Mouse (Mus musculus) cortical plate, adult 2 months (tissue): ENCODE data around the gene Asic2. TPM values are rescaled to one million over a fixed set of nuclear protein-coding genes. Genes with fewer than 3 reads are reported as not detected.

ENCODE experiments used
- H3K27ac ChIP-seq: fragments of 200-500 bp; 2 replicates; pipeline ENCODE4 v1.5.1; 2012; ENCODE audit warnings: low read length, control low read depth, inconsistent platforms; ENCODE audit not compliant: insufficient read depth
- H3K4me1 ChIP-seq: fragments of 200-500 bp; 2 replicates; pipeline ENCODE4 v1.6.1; 2011; ENCODE audit warnings: low read length; ENCODE audit not compliant: control insufficient read depth, insufficient read depth
- H3K4me3 ChIP-seq: fragments of 200-500 bp; 2 replicates; pipeline ENCODE4 v1.5.1; 2011; ENCODE audit warnings: mild to moderate bottlenecking, low read length, control low read depth; ENCODE audit not compliant: insufficient read depth
- CTCF ChIP-seq: fragments of 200-500 bp; IDR thresholded peaks from 2 replicates; pipeline ENCODE4 v1.5.1; 2011; ENCODE audit warnings: mild to moderate bottlenecking, control low read depth, low read length; ENCODE audit not compliant: insufficient read depth; ENCODE audit errors: extremely low read depth
- POLR2A ChIP-seq: fragments of 200-500 bp; IDR thresholded peaks from 2 replicates; pipeline ENCODE4 v1.6.1; 2011; ENCODE audit warnings: mild to moderate bottlenecking, low read length, control low read depth; ENCODE audit not compliant: insufficient read depth; ENCODE audit errors: extremely low read depth
- polyA plus RNA-seq: library from polyadenylated mRNA; depleted of rRNA; stranded (reverse); fragments of >200 nt; gene quantifications from 2 replicates; pipeline ENCODE4 v1.2.3, GENCODE M21; 2012; rRNA removed

The Asic2 gene
- polyA plus RNA-seq, 1 experiment = 51.8 TPM

DNA sequence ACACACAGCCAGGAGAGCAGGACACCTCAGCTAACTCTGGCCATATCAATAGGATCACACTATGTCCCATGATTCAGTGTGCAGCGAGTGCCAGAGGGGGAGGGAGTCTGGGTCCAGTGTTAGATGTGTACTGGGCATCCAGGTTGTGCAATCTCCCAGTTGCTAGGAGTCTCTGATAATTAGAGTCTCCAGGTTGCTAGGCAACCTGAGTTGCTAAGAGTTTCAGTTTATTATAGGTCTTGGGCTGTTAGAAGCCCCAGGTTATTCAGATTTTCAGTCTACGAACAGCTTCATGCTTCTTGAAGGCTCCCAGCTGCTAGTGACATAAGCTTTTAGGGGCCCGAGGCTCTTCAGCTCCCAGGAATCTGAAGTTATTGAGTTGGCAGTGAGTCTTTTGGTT is 1115.2 kb downstream of the Asic2 start:
- no peak overlapping the region for H3K4me3 ChIP-seq
- H3K27ac ChIP-seq = no peak overlapping the region
- H3K4me1 ChIP-seq = peaks cover 3% of the 10 kb centered on the region
- TF ChIP-seq CTCF = no peak
- TF ChIP-seq POLR2A = no peak

DNA sequence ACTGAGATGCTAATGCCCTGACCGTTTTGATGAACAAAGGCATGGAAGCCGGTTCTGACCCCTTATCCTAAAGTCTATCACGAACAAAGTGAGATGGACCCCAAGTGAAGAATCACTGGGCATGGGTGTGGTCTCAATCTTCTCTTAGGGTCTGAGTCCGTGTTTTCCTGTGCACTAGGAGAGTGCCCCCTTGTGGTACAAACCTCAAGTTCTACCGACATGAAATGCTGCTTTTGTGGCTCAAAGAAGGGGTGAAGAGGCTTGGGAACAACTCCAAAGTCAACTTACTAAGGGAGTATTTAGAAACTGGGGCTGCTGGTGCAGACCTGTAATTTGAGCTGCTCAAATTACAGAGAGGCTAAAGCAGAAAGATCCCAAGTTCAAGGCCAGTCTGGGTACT is 1116.4 kb downstream of the Asic2 start:
- H3K4me3 ChIP-seq = no peak overlapping the region
- peaks cover 3% of the 10 kb centered on the region for H3K4me1 ChIP-seq
- H3K27ac ChIP-seq = no peak overlapping the region
- peak; percentile 26; the same call in 1 of the 2 replicates for TF ChIP-seq CTCF
- no peak for TF ChIP-seq POLR2A

- no peak for TF ChIP-seq CTCF
- no peak for TF ChIP-seq POLR2A
Measured at GRCm38 (mm10) chr11:80848131-80848530, 1120.1 kb downstream of the Asic2 start.

DNA sequence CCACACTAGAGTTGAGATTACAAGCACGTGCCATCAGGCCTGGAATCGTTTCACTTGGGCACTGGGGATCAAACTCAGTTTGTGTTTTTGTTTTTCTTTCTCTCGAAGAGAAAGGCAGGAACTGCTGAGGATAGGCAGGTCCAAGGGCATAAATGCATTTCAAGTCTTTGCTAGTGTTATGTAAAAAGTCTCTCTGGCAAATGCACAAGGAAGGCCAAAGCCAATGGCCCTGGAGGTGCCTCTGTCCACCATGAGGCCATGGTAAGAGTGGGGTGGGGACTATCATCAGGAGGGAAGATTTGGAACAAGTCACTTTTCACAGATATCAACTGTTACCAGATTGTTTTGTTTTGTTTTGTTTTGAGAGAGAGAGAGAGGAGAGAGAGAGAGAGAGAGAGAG is 1122.1 kb downstream of the Asic2 start:
- H3K4me3 ChIP-seq = no peak overlapping the region
- no peaks in the 10 kb centered on the region for H3K4me1 ChIP-seq
- no peak for TF ChIP-seq POLR2A
- no peak for TF ChIP-seq CTCF
- H3K27ac ChIP-seq = no peak overlapping the region

More at GRCm38 (mm10) chr11:80848131-80848530, 1120.1 kb downstream of the Asic2 start:
- peaks cover 3% of the 10 kb centered on the region for H3K4me1 ChIP-seq
- no peak overlapping the region for H3K4me3 ChIP-seq
- H3K27ac ChIP-seq = no peak overlapping the region

- no peaks in the 10 kb centered on the region for H3K4me1 ChIP-seq
Measured at GRCm38 (mm10) chr11:80845486-80845885, 1122.8 kb downstream of the Asic2 start.

DNA sequence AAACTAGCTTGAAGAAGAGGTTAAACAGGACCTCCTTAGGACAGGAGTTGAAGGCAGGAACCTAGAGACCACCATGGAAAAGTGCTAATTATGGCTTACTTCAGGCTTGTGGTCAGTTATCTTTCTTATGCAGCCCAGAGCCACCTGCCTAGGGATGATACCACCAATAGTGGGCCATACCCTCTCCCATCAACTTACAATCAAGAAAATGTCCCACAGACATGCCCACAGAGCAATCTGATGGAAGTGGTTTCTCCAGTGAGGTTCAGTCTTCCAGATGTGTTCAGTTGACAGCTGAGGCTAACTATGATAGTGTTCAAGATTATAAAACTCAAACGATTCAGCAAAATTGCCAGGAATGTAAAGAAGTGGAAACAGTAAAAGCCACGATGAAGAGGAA is 1124.8 kb downstream of the Asic2 start:
- H3K4me3 ChIP-seq = no peak overlapping the region
- no peaks in the 10 kb centered on the region for H3K4me1 ChIP-seq
- no peak for TF ChIP-seq CTCF
- no peak for TF ChIP-seq POLR2A
- H3K27ac ChIP-seq = no peak overlapping the region

More at GRCm38 (mm10) chr11:80845486-80845885, 1122.8 kb downstream of the Asic2 start:
- TF ChIP-seq POLR2A (no peak), CTCF (no peak)
- Histone ChIP-seq H3K4me3 (no peak overlapping the region), H3K27ac (no peak overlapping the region)

- no peak overlapping the region for H3K4me3 ChIP-seq
- H3K27ac ChIP-seq = no peak overlapping the region
- no peaks in the 10 kb centered on the region for H3K4me1 ChIP-seq
- TF ChIP-seq CTCF (no peak), POLR2A (no peak)
Measured at GRCm38 (mm10) chr11:80838724-80839123, 1129.5 kb downstream of the Asic2 start.

- TF ChIP-seq CTCF (no peak), POLR2A (no peak)
- Histone ChIP-seq H3K4me1 (no peaks in the 10 kb centered on the region), H3K4me3 (no peak overlapping the region), H3K27ac (no peak overlapping the region)
Measured at GRCm38 (mm10) chr11:80835841-80836240, 1132.4 kb downstream of the Asic2 start.

GRCm38 (mm10) chr11:80835395-80835794 is 1132.9 kb downstream of the Asic2 start:
- TF ChIP-seq POLR2A (no peak), CTCF (no peak)

More at GRCm38 (mm10) chr11:80835395-80835794, 1132.9 kb downstream of the Asic2 start:
- H3K4me1 ChIP-seq = no peaks in the 10 kb centered on the region
- no peak overlapping the region for H3K4me3 ChIP-seq
- no peak overlapping the region for H3K27ac ChIP-seq

Other genes with a start within 250 kb of the Asic2 start
- gene 5530401A14Rik, start 107.8 kb downstream of the Asic2 start, polyA plus RNA-seq = 0.02 and 0.04 TPM in 2 replicates
- 0.19 TPM in 1 of 2 replicates, not detected in the other for gene Ccl2, start 67.1 kb upstream of the Asic2 start, polyA plus RNA-seq
- gene Gm17268, start 70.1 kb upstream of the Asic2 start, polyA plus RNA-seq = not detected in 2 replicates
- 0.19 TPM in 1 of 2 replicates, not detected in the other for gene Ccl7, start 77.3 kb upstream of the Asic2 start, polyA plus RNA-seq
- gene Ccl11, start 89.4 kb upstream of the Asic2 start, polyA plus RNA-seq = not detected in 2 replicates
- 1.0 and 1.8 TPM in 2 replicates for gene Ccl12, start 133.4 kb upstream of the Asic2 start, polyA plus RNA-seq
- not detected in 2 replicates for gene Ccl8, start 146.7 kb upstream of the Asic2 start, polyA plus RNA-seq